Mouse (Mus musculus): ENCODE data around the gene Lrrc4c. TPM values are rescaled to one million over a fixed set of nuclear protein-coding genes. Genes with fewer than 3 reads are reported as not detected.

Gene Lrrc4c
- polyA plus RNA-seq, 1 experiment = not detected

- no peak overlapping the region for H3K4me3 ChIP-seq (ENCODE audit: insufficient read depth, low read length)
- TF ChIP-seq CTCF (IDR thresholded peaks at IDR 0.05; ENCODE audit: low read depth, low read length) = no peak
- no peak for TF ChIP-seq POLR2A (IDR thresholded peaks at IDR 0.05; ENCODE audit: borderline replicate concordance, low read depth, low read length)
- H3K27ac ChIP-seq (ENCODE audit: insufficient read depth, low read depth, low read length) = no peak overlapping the region
- H3K4me1 ChIP-seq (ENCODE audit: control insufficient read depth, insufficient read depth, low read length) = no peaks in the 10 kb centered on the region
These were observed 1286.2 kb downstream of the Lrrc4c start for GRCm38 (mm10) chr2:97604182-97604581.

GRCm38 (mm10) chr2:97604688-97605215, 1286.8 kb downstream of the Lrrc4c start:
- TF ChIP-seq CTCF (IDR thresholded peaks at IDR 0.05; ENCODE audit: low read depth, low read length) (no peak), POLR2A (IDR thresholded peaks at IDR 0.05; ENCODE audit: borderline replicate concordance, low read depth, low read length) (no peak)
- no peak overlapping the region for H3K27ac ChIP-seq (ENCODE audit: insufficient read depth, low read depth, low read length)
- H3K4me3 ChIP-seq (ENCODE audit: insufficient read depth, low read length) = no peak overlapping the region
- H3K4me1 ChIP-seq (ENCODE audit: control insufficient read depth, insufficient read depth, low read length) = no peaks in the 10 kb centered on the region

GRCm38 (mm10) chr2:97609436-97609835, 1291.5 kb downstream of the Lrrc4c start:
- Histone ChIP-seq H3K27ac (ENCODE audit: insufficient read depth, low read depth, low read length) (no peak overlapping the region), H3K4me1 (ENCODE audit: control insufficient read depth, insufficient read depth, low read length) (no peaks in the 10 kb centered on the region), H3K4me3 (ENCODE audit: insufficient read depth, low read length) (no peak overlapping the region)
- TF ChIP-seq CTCF (IDR thresholded peaks at IDR 0.05; ENCODE audit: low read depth, low read length) (no peak), POLR2A (IDR thresholded peaks at IDR 0.05; ENCODE audit: borderline replicate concordance, low read depth, low read length) (no peak)

GRCm38 (mm10) chr2:97610566-97610965, 1292.6 kb downstream of the Lrrc4c start:
- TF ChIP-seq POLR2A (IDR thresholded peaks at IDR 0.05; ENCODE audit: borderline replicate concordance, low read depth, low read length) (no peak), CTCF (IDR thresholded peaks at IDR 0.05; ENCODE audit: low read depth, low read length) (no peak)
- Histone ChIP-seq H3K4me1 (ENCODE audit: control insufficient read depth, insufficient read depth, low read length) (no peaks in the 10 kb centered on the region), H3K27ac (ENCODE audit: insufficient read depth, low read depth, low read length) (no peak overlapping the region), H3K4me3 (ENCODE audit: insufficient read depth, low read length) (no peak overlapping the region)

- Histone ChIP-seq H3K27ac (ENCODE audit: insufficient read depth, low read depth, low read length) (no peak overlapping the region), H3K4me3 (ENCODE audit: insufficient read depth, low read length) (no peak overlapping the region), H3K4me1 (ENCODE audit: control insufficient read depth, insufficient read depth, low read length) (no peaks in the 10 kb centered on the region)
- TF ChIP-seq CTCF (IDR thresholded peaks at IDR 0.05; ENCODE audit: low read depth, low read length) (no peak), POLR2A (IDR thresholded peaks at IDR 0.05; ENCODE audit: borderline replicate concordance, low read depth, low read length) (no peak)
These were observed 1296.8 kb downstream of the Lrrc4c start for GRCm38 (mm10) chr2:97614724-97615123.

- H3K27ac ChIP-seq (ENCODE audit: insufficient read depth, low read depth, low read length) = no peak overlapping the region
- H3K4me1 ChIP-seq (ENCODE audit: control insufficient read depth, insufficient read depth, low read length) = no peaks in the 10 kb centered on the region
- TF ChIP-seq CTCF (IDR thresholded peaks at IDR 0.05; ENCODE audit: low read depth, low read length) (no peak), POLR2A (IDR thresholded peaks at IDR 0.05; ENCODE audit: borderline replicate concordance, low read depth, low read length) (no peak)
- H3K4me3 ChIP-seq (ENCODE audit: insufficient read depth, low read length) = no peak overlapping the region
These were observed 1300.6 kb downstream of the Lrrc4c start for GRCm38 (mm10) chr2:97618589-97618988.

- H3K27ac ChIP-seq (ENCODE audit: insufficient read depth, low read depth, low read length) = no peak overlapping the region
- no peak for TF ChIP-seq POLR2A (IDR thresholded peaks at IDR 0.05; ENCODE audit: borderline replicate concordance, low read depth, low read length)
- TF ChIP-seq CTCF (IDR thresholded peaks at IDR 0.05; ENCODE audit: low read depth, low read length) = no peak
- H3K4me3 ChIP-seq (ENCODE audit: insufficient read depth, low read length) = no peak overlapping the region
- no peaks in the 10 kb centered on the region for H3K4me1 ChIP-seq (ENCODE audit: control insufficient read depth, insufficient read depth, low read length)
These were observed 1322.0 kb downstream of the Lrrc4c start for GRCm38 (mm10) chr2:97639941-97640340.

GRCm38 (mm10) chr2:97641661-97642060, 1323.7 kb downstream of the Lrrc4c start:
- Histone ChIP-seq H3K4me1 (ENCODE audit: control insufficient read depth, insufficient read depth, low read length) (no peaks in the 10 kb centered on the region), H3K27ac (ENCODE audit: insufficient read depth, low read depth, low read length) (no peak overlapping the region), H3K4me3 (ENCODE audit: insufficient read depth, low read length) (no peak overlapping the region)
- TF ChIP-seq POLR2A (IDR thresholded peaks at IDR 0.05; ENCODE audit: borderline replicate concordance, low read depth, low read length) (no peak), CTCF (IDR thresholded peaks at IDR 0.05; ENCODE audit: low read depth, low read length) (no peak)

- no peak overlapping the region for H3K4me3 ChIP-seq (ENCODE audit: insufficient read depth, low read length)
- TF ChIP-seq POLR2A (IDR thresholded peaks at IDR 0.05; ENCODE audit: borderline replicate concordance, low read depth, low read length) (no peak), CTCF (IDR thresholded peaks at IDR 0.05; ENCODE audit: low read depth, low read length) (no peak)
- no peaks in the 10 kb centered on the region for H3K4me1 ChIP-seq (ENCODE audit: control insufficient read depth, insufficient read depth, low read length)
- no peak overlapping the region for H3K27ac ChIP-seq (ENCODE audit: insufficient read depth, low read depth, low read length)
These were observed 1334.7 kb downstream of the Lrrc4c start for GRCm38 (mm10) chr2:97652711-97653110.

Measured in bone marrow macrophage, adult 2 months (primary cell).